Mouse (Mus musculus) mature B cell (primary cell): ENCODE data around the gene Pafah1b1.

Experiments
- in situ Hi-C: fragments of 300-500 bp; cut with MboI; formaldehyde crosslinking; loops from 2 replicates; pipeline ENCODE4 v1.14.3; 2019

The Pafah1b1 gene

GRCm38 (mm10) chr11:74720668-74721067 is 3.8 kb downstream of the Pafah1b1 start:
- in situ Hi-C loops = no loop called here

GRCm38 (mm10) chr11:74715971-74716525 is 8.4 kb downstream of the Pafah1b1 start:
- in situ Hi-C loops = no loop called here

GRCm38 (mm10) chr11:74710671-74711070 is 13.8 kb downstream of the Pafah1b1 start:
- in situ Hi-C loops = no loop called here

GRCm38 (mm10) chr11:74708781-74709180 is 15.7 kb downstream of the Pafah1b1 start:
- in situ Hi-C loops = no loop called here

GRCm38 (mm10) chr11:74704068-74704467 is 20.4 kb downstream of the Pafah1b1 start:
- in situ Hi-C loops = no loop called here

GRCm38 (mm10) chr11:74699505-74699904 is 25.0 kb downstream of the Pafah1b1 start:
- in situ Hi-C loops = no loop called here

GRCm38 (mm10) chr11:74692151-74692550 is 32.3 kb downstream of the Pafah1b1 start:
- in situ Hi-C loops = no loop called here

GRCm38 (mm10) chr11:74675156-74675555 is 49.3 kb downstream of the Pafah1b1 start:
- in situ Hi-C loops = no loop called here

GRCm38 (mm10) chr11:74674713-74675112 is 49.8 kb downstream of the Pafah1b1 start:
- in situ Hi-C loops = no loop called here

GRCm38 (mm10) chr11:74673561-74673960 is 50.9 kb downstream of the Pafah1b1 start:
- in situ Hi-C loops = no loop called here

- in situ Hi-C loops = no loop called here
Observed at GRCm38 (mm10) chr11:74672901-74673513, 51.5 kb downstream of the Pafah1b1 start.

- in situ Hi-C loops = no loop called here
Observed at GRCm38 (mm10) chr11:74671839-74672238, 52.6 kb downstream of the Pafah1b1 start.

- in situ Hi-C loops = no loop called here
Observed at GRCm38 (mm10) chr11:74671013-74671412, 53.5 kb downstream of the Pafah1b1 start.

- in situ Hi-C loops = no loop called here
Observed at GRCm38 (mm10) chr11:74670151-74670550, 54.3 kb downstream of the Pafah1b1 start.

- in situ Hi-C loops = no loop called here
Observed at GRCm38 (mm10) chr11:74668971-74669370, 55.5 kb downstream of the Pafah1b1 start.

- in situ Hi-C loops = no loop called here
Observed at GRCm38 (mm10) chr11:74668466-74668865, 56.0 kb downstream of the Pafah1b1 start.

- in situ Hi-C loops = no loop called here
Observed at GRCm38 (mm10) chr11:74667582-74668010, 56.9 kb downstream of the Pafah1b1 start.

- in situ Hi-C loops = no loop called here
Observed at GRCm38 (mm10) chr11:74666776-74667581, 57.5 kb downstream of the Pafah1b1 start.

- in situ Hi-C loops = no loop called here
Observed at GRCm38 (mm10) chr11:74666284-74666652, 58.2 kb downstream of the Pafah1b1 start.

- in situ Hi-C loops = no loop called here
Observed at GRCm38 (mm10) chr11:74665631-74666283, 58.7 kb downstream of the Pafah1b1 start.

GRCm38 (mm10) chr11:74664906-74665305 is 59.6 kb downstream of the Pafah1b1 start:
- in situ Hi-C loops = no loop called here

- in situ Hi-C loops = no loop called here
Observed at GRCm38 (mm10) chr11:74664279-74664678, 60.2 kb downstream of the Pafah1b1 start.
